Mouse (Mus musculus) ES-Bruce4 (cell line): ENCODE data around the gene Sgpp1. TPM values are rescaled to one million over a fixed set of nuclear protein-coding genes. Genes with fewer than 3 reads are reported as not detected.

Experiments used
- H3K27ac ChIP-seq: 2 replicates; pipeline ENCODE4 v1.5.1; 2012; ENCODE audit warnings: low read length, inconsistent platforms; ENCODE audit not compliant: insufficient read depth
- H3K27me3 ChIP-seq: 2 replicates; pipeline ENCODE4 v1.6.1; 2012; ENCODE audit warnings: mild to moderate bottlenecking, low read length, inconsistent platforms; ENCODE audit not compliant: control insufficient read depth, poor library complexity, insufficient read depth, severe bottlenecking
- H3K36me3 ChIP-seq: 2 replicates; pipeline ENCODE4 v1.6.1; 2012; ENCODE audit warnings: inconsistent platforms, mild to moderate bottlenecking, low read length, moderate library complexity; ENCODE audit not compliant: control insufficient read depth, poor library complexity, insufficient read depth, severe bottlenecking
- H3K4me1 ChIP-seq: one replicate; pipeline ENCODE4 v1.8.1; 2011; ENCODE audit warnings: low read length; ENCODE audit not compliant: control insufficient read depth, insufficient read depth
- H3K4me3 ChIP-seq: 2 replicates; pipeline ENCODE4 v1.5.1; 2011; ENCODE audit warnings: low read depth, mild to moderate bottlenecking, low read length
- H3K9ac ChIP-seq: 2 replicates; pipeline ENCODE4 v1.6.1; 2012; ENCODE audit warnings: low read depth, mild to moderate bottlenecking, inconsistent platforms; ENCODE audit not compliant: poor library complexity, severe bottlenecking
- H3K9me3 ChIP-seq: replicated peaks from 2 replicates; pipeline ENCODE4 v1.6.1; 2012; ENCODE audit warnings: mild to moderate bottlenecking, low read length, inconsistent platforms; ENCODE audit not compliant: control insufficient read depth, poor library complexity, insufficient read depth, severe bottlenecking
- CTCF ChIP-seq: IDR thresholded peaks from one replicate; pipeline ENCODE4 v1.8.1; 2011; ENCODE audit warnings: low read depth, low read length
- EP300 ChIP-seq: IDR thresholded peaks from 2 replicates; pipeline ENCODE4 v1.6.1; 2011; ENCODE audit warnings: low read depth, low read length; ENCODE audit not compliant: insufficient read depth
- POLR2A ChIP-seq: IDR thresholded peaks from one replicate; pipeline ENCODE4 v1.8.1; 2011; ENCODE audit warnings: low read length; ENCODE audit not compliant: insufficient read depth
- polyA plus RNA-seq: library from polyadenylated mRNA; stranded (reverse); fragments of >200 nt; gene quantifications from 2 replicates; pipeline ENCODE4 v1.2.4, GENCODE M21; 2011; ENCODE audit warnings: low read depth; ENCODE audit not compliant: missing spikeins, insufficient read depth, insufficient read length

Gene Sgpp1
- polyA plus RNA-seq, 1 experiment = 13.7 TPM

- no peak overlapping the region for H3K27ac ChIP-seq
Measured at GRCm38 (mm10) chr12:75670611-75671010, 64.9 kb downstream of the Sgpp1 start.

DNA sequence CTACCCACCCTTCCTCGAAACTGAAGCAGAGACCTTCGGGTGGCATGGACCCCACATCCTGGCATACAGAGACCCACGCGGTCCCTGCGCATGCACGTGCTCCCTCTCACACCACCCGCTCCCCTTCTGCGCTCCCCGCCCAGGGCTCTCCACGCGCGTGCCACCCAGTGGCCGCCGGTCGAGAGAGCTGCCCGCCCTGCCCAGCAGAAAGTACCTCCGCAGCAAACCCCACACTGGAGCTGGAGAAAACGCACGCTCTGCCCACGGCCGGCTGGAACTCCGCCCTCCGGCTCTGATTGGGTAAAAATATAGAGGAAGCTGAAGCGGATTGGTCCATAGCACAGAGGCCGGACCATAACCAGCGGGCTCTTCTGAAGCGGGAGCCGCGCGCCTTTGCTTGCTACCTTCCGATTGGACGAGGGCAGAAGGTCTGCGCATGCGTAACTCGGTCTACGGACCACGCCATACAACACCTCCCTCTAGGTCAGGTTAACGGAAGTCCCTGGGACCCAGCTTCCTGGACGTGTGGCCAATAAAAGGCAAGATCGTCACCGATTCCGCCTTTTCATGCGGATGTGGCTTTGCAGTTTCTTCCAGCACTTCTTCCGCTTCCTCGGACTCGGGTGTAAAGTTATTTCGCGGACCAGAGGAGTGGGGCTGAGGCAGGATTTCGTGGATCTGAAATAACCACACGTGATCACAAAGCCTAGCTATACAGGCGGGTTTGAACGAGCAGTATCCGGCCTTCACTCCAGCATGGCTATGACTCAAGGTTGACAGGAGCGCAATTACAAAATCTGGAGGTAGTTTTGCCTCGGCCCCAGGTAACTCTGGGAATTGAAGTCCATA lies 66.0 kb downstream of the Sgpp1 start, which contains the start of gene Wdr89:
Wdr89 (minus strand) TSS at position 280 of the 849 bp plus-strand sequence.
- H3K4me3 ChIP-seq = peak within 1 kb of the TSS; percentile 91
- no peaks in the 10 kb centered on the region for H3K4me1 ChIP-seq
- no peaks in the 10 kb centered on the region for H3K36me3 ChIP-seq
- peak within 1 kb of the TSS; percentile 65 for H3K9ac ChIP-seq
- 0 out of 2 replicates have a peak within 1 kb of the TSS, but pooled peaks have one; percentile 3 for H3K27ac ChIP-seq
- 0 out of 2 replicates have a peak, but pooled peaks have one; percentile 20 for TF ChIP-seq EP300
- peak; percentile 74 for TF ChIP-seq POLR2A
- TF ChIP-seq CTCF = no peak
- no peaks in the 10 kb centered on the region for H3K27me3 ChIP-seq
- H3K9me3 ChIP-seq = no peaks in the 10 kb centered on the region

More at GRCm38 (mm10) chr12:75670611-75671010, 64.9 kb downstream of the Sgpp1 start:
- Histone ChIP-seq H3K9me3 (no peaks in the 10 kb centered on the region), H3K4me1 (no peaks in the 10 kb centered on the region), H3K36me3 (no peaks in the 10 kb centered on the region), H3K4me3 (peak overlapping the region; percentile 87), H3K9ac (peak overlapping the region; percentile 59), H3K27me3 (no peaks in the 10 kb centered on the region)
- TF ChIP-seq CTCF (no peak), POLR2A (no peak), EP300 (no peak)

DNA sequence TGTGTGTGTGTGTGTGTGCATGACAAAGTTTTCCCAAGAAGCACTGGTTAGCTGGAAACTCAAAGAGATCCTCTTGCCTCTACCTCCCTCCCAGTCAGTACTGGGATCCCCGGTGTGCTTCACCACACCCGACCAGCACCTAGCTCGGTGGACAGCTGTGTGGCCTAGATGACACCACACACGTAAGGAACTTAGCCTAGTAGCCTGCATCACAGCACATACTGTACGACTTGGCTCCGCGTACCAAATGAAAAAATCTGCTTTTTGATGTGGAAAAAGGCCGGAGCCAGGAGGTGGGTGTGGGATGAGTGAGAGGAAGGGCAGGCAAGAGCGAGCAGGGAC lies 66.6 kb downstream of the Sgpp1 start:
- Histone ChIP-seq H3K9me3 (no peaks in the 10 kb centered on the region), H3K9ac (peak overlapping the region; percentile 65), H3K27ac (0 out of 2 replicates have a peak overlapping the region, but pooled peaks have one; percentile 3), H3K4me1 (no peaks in the 10 kb centered on the region), H3K27me3 (no peaks in the 10 kb centered on the region), H3K36me3 (no peaks in the 10 kb centered on the region), H3K4me3 (peak overlapping the region; percentile 91)
- TF ChIP-seq EP300 = no peak
- no peak for TF ChIP-seq POLR2A
- no peak for TF ChIP-seq CTCF

DNA sequence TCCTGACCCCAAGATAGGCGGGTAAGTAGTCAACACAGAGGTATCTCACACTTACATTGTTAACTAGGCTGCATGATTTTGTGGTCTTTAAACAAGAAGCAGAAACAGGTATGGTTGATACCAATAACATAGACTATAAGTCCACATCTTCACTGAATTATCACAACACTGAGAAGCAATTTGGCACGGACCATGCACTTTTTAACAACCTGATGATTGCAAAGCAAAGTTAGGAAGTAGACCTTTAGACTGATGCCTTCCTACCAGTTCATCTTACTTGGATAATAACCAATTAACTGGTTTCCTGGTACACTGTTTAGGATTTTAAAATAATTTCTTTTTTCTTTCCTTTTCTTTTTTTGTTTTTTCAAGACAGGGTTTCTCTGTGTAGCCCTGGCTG lies 67.3 kb downstream of the Sgpp1 start:
- no peak overlapping the region for H3K27ac ChIP-seq
- no peaks in the 10 kb centered on the region for H3K4me1 ChIP-seq
- H3K9ac ChIP-seq = 0 out of 2 replicates have a peak overlapping the region, but pooled peaks have one; percentile 65
- no peaks in the 10 kb centered on the region for H3K36me3 ChIP-seq
- no peaks in the 10 kb centered on the region for H3K27me3 ChIP-seq
- TF ChIP-seq EP300 (no peak), CTCF (no peak), POLR2A (no peak)
- H3K9me3 ChIP-seq = no peaks in the 10 kb centered on the region
- H3K4me3 ChIP-seq = no peak overlapping the region

GRCm38 (mm10) chr12:75666939-75667338 lies 68.6 kb downstream of the Sgpp1 start:
- Histone ChIP-seq H3K36me3 (no peaks in the 10 kb centered on the region), H3K4me1 (no peaks in the 10 kb centered on the region), H3K4me3 (no peak overlapping the region), H3K27ac (no peak overlapping the region), H3K27me3 (no peaks in the 10 kb centered on the region), H3K9ac (no peak overlapping the region), H3K9me3 (no peaks in the 10 kb centered on the region)
- no peak for TF ChIP-seq EP300
- TF ChIP-seq POLR2A = no peak
- TF ChIP-seq CTCF = no peak

DNA sequence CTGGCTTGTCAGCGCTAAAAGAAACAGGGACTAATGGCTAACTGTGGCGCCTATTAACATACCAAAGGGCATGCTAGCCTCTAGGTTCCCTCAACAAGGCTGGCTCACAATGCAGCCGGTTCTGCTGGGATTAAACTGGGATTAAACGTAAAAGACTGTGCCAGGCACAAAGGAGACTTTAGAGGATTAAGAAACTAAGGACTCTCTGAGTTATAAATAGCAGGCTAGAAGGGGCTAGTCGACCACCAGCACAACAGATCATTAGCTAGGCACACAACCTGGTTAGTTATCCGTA lies 71.1 kb downstream of the Sgpp1 start:
- TF ChIP-seq CTCF = no peak
- TF ChIP-seq EP300 = no peak
- no peak for TF ChIP-seq POLR2A
- no peaks in the 10 kb centered on the region for H3K27me3 ChIP-seq
- H3K9ac ChIP-seq = no peak overlapping the region
- H3K4me1 ChIP-seq = no peaks in the 10 kb centered on the region
- H3K4me3 ChIP-seq = no peak overlapping the region
- no peaks in the 10 kb centered on the region for H3K9me3 ChIP-seq
- no peaks in the 10 kb centered on the region for H3K36me3 ChIP-seq
- H3K27ac ChIP-seq = no peak overlapping the region

Other genes starting within 250 kb of the Sgpp1 start
- gene Ppp2r5e, start 139.5 kb downstream of the Sgpp1 start, polyA plus RNA-seq = 51.0 and 52.6 TPM in 2 replicates
- gene Wdr89, start 66.2 kb downstream of the Sgpp1 start, polyA plus RNA-seq = 73.7 and 75.8 TPM in 2 replicates
- 28.9 and 34.3 TPM in 2 replicates for gene Syne2, start 82.4 kb upstream of the Sgpp1 start, polyA plus RNA-seq